Mouse (Mus musculus) urinary bladder, postnatal 36 days (tissue): ENCODE results near the gene Col25a1.

Experiments
- DNase-seq, 2 experiments: peaks; one replicate each; pipeline ENCODE4 v3.0.0; 2022; ENCODE audit warnings: low spot score in 2 of 2, mixed read lengths in 1 of 2

The Col25a1 gene

DNA sequence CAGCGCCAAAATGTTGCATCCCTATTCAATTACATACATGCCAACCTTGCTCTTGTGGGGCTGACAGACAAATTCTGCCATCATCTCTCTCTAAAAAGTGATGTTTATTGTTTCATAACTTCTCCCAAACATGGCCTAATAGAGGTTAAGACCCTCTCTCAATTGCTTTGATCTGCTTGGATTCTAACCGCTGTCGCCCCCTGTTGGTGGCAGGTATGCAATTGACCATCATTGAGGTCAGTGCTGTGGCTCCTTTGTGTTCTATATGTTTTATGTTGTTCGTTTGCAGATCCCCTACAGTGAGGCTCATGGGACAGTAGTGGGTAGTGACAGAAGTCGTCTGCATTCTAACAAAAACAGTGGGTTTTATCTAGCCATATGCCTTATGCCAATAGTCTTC, 441.9 kb downstream of the Col25a1 start:
- DNase-seq = no peak

DNA sequence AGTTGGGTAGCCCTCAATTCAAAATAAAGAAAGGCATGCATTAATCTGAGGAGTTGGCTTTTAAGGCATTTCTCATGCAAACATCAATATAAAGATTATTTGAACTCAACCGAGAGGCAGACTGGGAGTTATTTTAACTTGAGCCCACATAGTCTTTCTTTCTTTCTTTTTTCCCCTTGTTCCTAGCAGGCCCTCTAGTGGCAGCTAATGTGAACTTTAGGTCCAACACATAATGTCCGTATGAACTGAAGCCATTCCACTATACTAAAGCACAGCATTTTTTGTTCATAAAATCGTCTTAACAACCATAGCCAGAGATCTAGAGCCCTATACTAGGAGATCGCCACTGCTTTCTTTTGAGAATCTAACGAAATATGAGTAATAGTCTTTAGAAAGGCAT, 443.4 kb downstream of the Col25a1 start:
- DNase-seq = peak; percentile 7 to 9

DNA sequence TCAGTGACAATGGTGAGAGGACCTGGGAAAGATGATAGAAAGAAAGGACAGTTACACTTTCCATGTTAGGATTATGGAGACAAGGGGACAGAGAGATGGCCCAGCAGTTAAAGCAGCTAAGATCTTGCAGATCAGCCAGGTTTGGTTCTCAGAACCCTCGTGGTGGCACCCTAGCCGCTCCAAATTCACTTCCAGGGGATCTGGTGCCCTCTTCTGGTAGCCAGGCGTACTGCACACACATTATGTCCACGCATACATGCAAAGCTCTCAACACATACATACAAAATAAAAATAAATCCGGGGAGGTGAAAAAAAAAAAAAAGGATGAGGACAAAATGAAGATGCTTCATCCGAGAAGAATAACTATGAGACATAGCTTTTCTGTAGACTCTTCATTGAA, 445.4 kb downstream of the Col25a1 start:
- DNase-seq = no peak

GRCm38 (mm10) chr3:130579501-130579900, 448.2 kb downstream of the Col25a1 start:
- no peak for DNase-seq

DNA sequence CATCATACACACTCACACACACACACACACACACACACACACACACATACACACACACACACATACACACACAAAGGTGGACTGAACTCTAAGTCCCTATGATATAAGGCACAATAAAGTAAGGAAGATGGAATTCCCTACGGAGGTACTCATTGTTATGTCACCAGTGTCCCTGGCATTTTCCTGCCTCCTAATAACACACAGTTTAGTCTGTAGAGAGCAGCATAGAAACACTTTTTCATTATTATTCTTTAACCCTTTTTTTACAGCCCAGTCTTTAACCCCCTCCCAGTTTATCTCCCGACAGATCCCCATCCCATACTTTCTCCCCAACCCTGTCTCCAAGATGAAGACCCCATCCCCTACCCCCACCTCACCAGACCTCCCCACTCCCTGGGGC, 450.3 kb downstream of the Col25a1 start:
- no peak for DNase-seq

GRCm38 (mm10) chr3:130582903-130583664, 451.8 kb downstream of the Col25a1 start:
- DNase-seq = no peak

GRCm38 (mm10) chr3:130584007-130584406, 452.7 kb downstream of the Col25a1 start:
- DNase-seq = no peak

GRCm38 (mm10) chr3:130595050-130595449, 463.7 kb downstream of the Col25a1 start:
- DNase-seq = no peak

DNA sequence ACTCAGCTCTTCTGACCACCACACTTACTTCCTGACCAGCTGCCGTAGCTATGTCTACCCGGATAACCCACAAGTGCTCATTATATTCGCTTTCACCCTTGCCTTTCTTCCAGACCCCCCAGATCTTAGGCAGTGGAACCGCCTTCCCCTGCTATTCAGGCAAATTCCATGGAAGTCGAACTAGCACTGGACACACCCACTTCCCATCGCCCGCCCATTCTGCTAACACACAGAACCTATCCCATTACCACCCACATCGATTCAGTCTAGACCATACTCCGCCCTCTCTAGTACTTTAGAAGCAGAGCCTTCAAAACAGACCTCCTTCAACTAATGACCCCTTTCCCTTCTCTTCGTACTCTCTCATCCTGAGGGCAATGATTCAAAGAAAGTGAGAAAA, 470.2 kb downstream of the Col25a1 start:
- DNase-seq = no peak

- DNase-seq = peak in 1 of 2 experiments; percentile 3
These were observed 476.6 kb downstream of the Col25a1 start for GRCm38 (mm10) chr3:130607924-130608323.

- no peak for DNase-seq
These were observed 483.1 kb downstream of the Col25a1 start for GRCm38 (mm10) chr3:130614444-130614843.

- no peak for DNase-seq
These were observed 484.3 kb downstream of the Col25a1 start for GRCm38 (mm10) chr3:130615625-130616024.

GRCm38 (mm10) chr3:130617439-130617898, 486.2 kb downstream of the Col25a1 start, which contains the start of gene Etnppl:
Gene Etnppl (plus strand): TSS chr3:130617448.
- no peak for DNase-seq

DNA sequence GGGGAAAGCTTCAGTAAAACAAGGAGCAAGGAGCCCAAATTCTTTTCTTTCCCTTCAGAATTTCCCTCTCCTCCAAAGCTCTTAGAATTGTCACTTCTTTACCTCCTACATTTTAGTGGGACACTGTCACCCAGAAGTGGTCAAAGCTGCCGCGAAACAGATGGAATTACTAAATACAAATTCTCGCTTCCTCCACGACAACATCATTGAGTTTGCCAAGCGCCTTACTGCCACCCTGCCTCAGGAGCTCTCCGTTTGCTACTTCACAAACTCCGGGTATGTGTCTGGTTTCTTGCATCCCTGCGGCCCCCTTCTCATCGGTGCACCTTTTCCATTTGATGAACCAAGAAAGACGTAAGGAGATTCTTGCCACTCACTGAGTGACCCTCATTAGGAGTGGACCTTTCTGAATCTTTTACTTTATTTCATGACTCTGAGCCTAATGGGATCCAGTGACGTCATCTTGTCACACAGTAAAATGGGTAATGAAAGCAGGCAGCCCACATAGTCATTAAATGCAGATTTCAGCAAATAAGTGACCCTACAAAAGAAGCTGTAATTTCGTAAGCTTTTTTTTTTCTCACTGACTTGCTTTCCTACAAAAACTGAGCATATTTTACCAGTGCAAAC, 489.3 kb downstream of the Col25a1 start:
- DNase-seq = no peak

- DNase-seq = no peak
These were observed 497.1 kb downstream of the Col25a1 start for GRCm38 (mm10) chr3:130628358-130628757.

DNA sequence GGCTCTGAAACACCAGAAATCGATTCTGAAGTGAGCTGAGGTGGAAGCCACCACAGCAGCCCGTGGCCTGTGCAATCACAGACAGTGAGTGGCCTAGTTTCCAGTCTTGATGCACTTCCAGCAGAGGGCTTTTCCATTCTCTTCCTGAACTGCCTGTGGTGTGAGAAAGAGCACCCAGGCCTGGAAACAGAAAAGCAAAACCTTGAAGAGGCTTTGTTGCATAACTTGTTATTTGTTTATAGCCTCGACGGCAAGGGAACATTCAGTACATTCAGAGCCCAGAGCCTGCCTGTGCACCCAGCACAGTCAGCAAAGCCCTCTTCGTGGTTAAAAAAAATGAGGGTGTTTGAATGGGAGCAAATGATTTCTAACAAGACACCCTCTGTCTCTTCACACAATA, 502.6 kb downstream of the Col25a1 start:
- peak in 1 of 2 experiments; percentile 2 for DNase-seq

GRCm38 (mm10) chr3:130646110-130646810, 515.0 kb downstream of the Col25a1 start:
- DNase-seq = no peak
